Mouse (Mus musculus) midbrain, embryonic 12.5 days (tissue): ENCODE results near the gene Letm1. TPM values are rescaled to one million over a fixed set of nuclear protein-coding genes. Genes with fewer than 3 reads are reported as not detected.
A peak's percentile ranks its signal among the peaks of the same experiment; 100 is the strongest.

Experiments used
- ATAC-seq: fragments of 200-750 bp; cut with Nextera tagmentation; 2 replicates; pipeline ENCODE4 v1.8.0; 2017; ENCODE audit warnings: low read depth, moderate TSS enrichment, moderate library complexity; ENCODE audit not compliant: low FRiP score
- H3K27ac ChIP-seq: fragments of 300-500 bp; sonication (generic); replicated peaks from 2 replicates; pipeline ENCODE4 v1.5.1; 2016; ENCODE audit warnings: mild to moderate bottlenecking
- H3K27me3 ChIP-seq: fragments of 300-500 bp; sonication (generic); 2 replicates; pipeline ENCODE4 v1.6.1; 2016; ENCODE audit warnings: mild to moderate bottlenecking
- H3K36me3 ChIP-seq: fragments of 300-500 bp; sonication (generic); 2 replicates; pipeline ENCODE4 v1.6.1; 2016
- H3K4me1 ChIP-seq: fragments of 300-500 bp; sonication (generic); 2 replicates; pipeline ENCODE4 v1.6.1; 2016
- H3K4me2 ChIP-seq: fragments of 300-500 bp; sonication (generic); replicated peaks from 2 replicates; pipeline ENCODE4 v1.6.1; 2016; ENCODE audit warnings: mild to moderate bottlenecking, moderate library complexity
- H3K4me3 ChIP-seq: fragments of 300-500 bp; sonication (generic); 2 replicates; pipeline ENCODE4 v1.5.1; 2016; ENCODE audit warnings: mild to moderate bottlenecking
- H3K9ac ChIP-seq: fragments of 300-500 bp; sonication (generic); replicated peaks from 2 replicates; pipeline ENCODE4 v1.6.1; 2016; ENCODE audit warnings: mild to moderate bottlenecking, moderate library complexity
- H3K9me3 ChIP-seq: fragments of 300-500 bp; sonication (generic); 2 replicates; pipeline ENCODE4 v1.6.1; 2016; ENCODE audit warnings: mild to moderate bottlenecking
- WGBS: fragments of 180-500 bp; shearing (Covaris S2); methylation state at CpG from one replicate; pipeline ENCODE4 v1.1.7; 2016; 5-methylcytosine and 5-hydroxymethylcytosine counted together
- polyA plus RNA-seq: library from polyadenylated mRNA; unstranded; fragments of >200 nt; fragmentation: Nextera tagmentation; extraction: Ambion mirVana; gene quantifications from 2 replicates; pipeline ENCODE4 v1.2.1, GENCODE M21; 2016

The Letm1 gene
- polyA plus RNA-seq, 1 experiment from 2014 or later = 54.2 TPM

GRCm38 (mm10) chr5:33721541-33722265, 60.9 kb downstream of the Letm1 start, which contains the start of gene Fgfr3:
TSS of gene Fgfr3 (plus strand) at chr5:33721674.
- Histone ChIP-seq H3K9me3 (no peaks in the 10 kb centered on the region), H3K4me1 (peaks cover 66% of the 10 kb centered on the region), H3K9ac (peak within 1 kb of the TSS; percentile 78), H3K27ac (peak within 1 kb of the TSS; percentile 86), H3K4me3 (peak within 1 kb of the TSS; percentile 66), H3K27me3 (peaks cover 71% of the 10 kb centered on the region), H3K4me2 (peak within 1 kb of the TSS; percentile 75), H3K36me3 (0 out of 2 replicates have a peak, but pooled peaks cover 3% of the 10 kb centered on the region)
- WGBS = 1% methylated on average over 69 of the region's 73 CpGs
- ATAC-seq = peak; percentile 67

- Histone ChIP-seq H3K27ac (peak overlapping the region; percentile 86), H3K9me3 (no peaks in the 10 kb centered on the region), H3K27me3 (peaks cover 71% of the 10 kb centered on the region), H3K4me2 (peak overlapping the region; percentile 75), H3K4me3 (peak overlapping the region; percentile 66), H3K9ac (peak overlapping the region; percentile 78), H3K4me1 (peaks cover 59% of the 10 kb centered on the region), H3K36me3 (no peaks in the 10 kb centered on the region)
- WGBS = 12% methylated on average over 8 of the region's 8 CpGs
- no peak for ATAC-seq
Observed at GRCm38 (mm10) chr5:33720852-33721490, 61.6 kb downstream of the Letm1 start.

- H3K4me2 ChIP-seq = no peak overlapping the region
- 43% methylated on average over 5 of the region's 5 CpGs for WGBS
- no peak overlapping the region for H3K9ac ChIP-seq
- ATAC-seq = no peak
- H3K9me3 ChIP-seq = no peaks in the 10 kb centered on the region
- H3K27me3 ChIP-seq = peaks cover 70% of the 10 kb centered on the region
- no peak overlapping the region for H3K4me3 ChIP-seq
- H3K27ac ChIP-seq = no peak overlapping the region
- H3K4me1 ChIP-seq = peaks cover 37% of the 10 kb centered on the region
- H3K36me3 ChIP-seq = no peaks in the 10 kb centered on the region
Observed at GRCm38 (mm10) chr5:33718460-33718859, 64.2 kb downstream of the Letm1 start.

- H3K4me3 ChIP-seq = no peak overlapping the region
- H3K36me3 ChIP-seq = no peaks in the 10 kb centered on the region
- no peak overlapping the region for H3K4me2 ChIP-seq
- WGBS = 82% methylated on average over 6 of the region's 6 CpGs
- H3K27me3 ChIP-seq = peaks cover 86% of the 10 kb centered on the region
- H3K27ac ChIP-seq = no peak overlapping the region
- no peak for ATAC-seq
- no peak overlapping the region for H3K9ac ChIP-seq
- peaks cover 25% of the 10 kb centered on the region for H3K4me1 ChIP-seq
- H3K9me3 ChIP-seq = no peaks in the 10 kb centered on the region
Observed at GRCm38 (mm10) chr5:33716467-33716866, 66.2 kb downstream of the Letm1 start.

- H3K9me3 ChIP-seq = no peaks in the 10 kb centered on the region
- peaks cover 13% of the 10 kb centered on the region for H3K4me1 ChIP-seq
- no peak for ATAC-seq
- no peak overlapping the region for H3K9ac ChIP-seq
- no peak overlapping the region for H3K4me2 ChIP-seq
- H3K36me3 ChIP-seq = no peaks in the 10 kb centered on the region
- no peak overlapping the region for H3K27ac ChIP-seq
- H3K4me3 ChIP-seq = no peak overlapping the region
- WGBS = 46% methylated on average over 2 of the region's 2 CpGs
- H3K27me3 ChIP-seq = peaks cover 84% of the 10 kb centered on the region
Observed at GRCm38 (mm10) chr5:33715182-33715581, 67.4 kb downstream of the Letm1 start.

- no peaks in the 10 kb centered on the region for H3K9me3 ChIP-seq
- WGBS = 78% methylated on average over 2 of the region's 2 CpGs
- no peak for ATAC-seq
- no peaks in the 10 kb centered on the region for H3K36me3 ChIP-seq
- peaks cover 8% of the 10 kb centered on the region; the same call in 1 of the 2 replicates for H3K4me1 ChIP-seq
- H3K27me3 ChIP-seq = peaks cover 83% of the 10 kb centered on the region
- H3K9ac ChIP-seq = no peak overlapping the region
- H3K4me3 ChIP-seq = no peak overlapping the region
- H3K4me2 ChIP-seq = no peak overlapping the region
- H3K27ac ChIP-seq = no peak overlapping the region
Observed at GRCm38 (mm10) chr5:33712550-33712949, 70.1 kb downstream of the Letm1 start.

- no peak overlapping the region for H3K4me2 ChIP-seq
- H3K27ac ChIP-seq = no peak overlapping the region
- 18% methylated on average over 2 of the region's 2 CpGs for WGBS
- peaks cover 68% of the 10 kb centered on the region for H3K27me3 ChIP-seq
- H3K9me3 ChIP-seq = no peaks in the 10 kb centered on the region
- H3K9ac ChIP-seq = no peak overlapping the region
- H3K4me3 ChIP-seq = no peak overlapping the region
- H3K4me1 ChIP-seq = peaks cover 31% of the 10 kb centered on the region
- ATAC-seq = no peak
- H3K36me3 ChIP-seq = no peaks in the 10 kb centered on the region
Observed at GRCm38 (mm10) chr5:33709037-33709436, 73.6 kb downstream of the Letm1 start.

GRCm38 (mm10) chr5:33707163-33707562, 75.5 kb downstream of the Letm1 start:
- Histone ChIP-seq H3K9ac (no peak overlapping the region), H3K4me2 (no peak overlapping the region), H3K9me3 (no peaks in the 10 kb centered on the region), H3K27ac (no peak overlapping the region), H3K36me3 (no peaks in the 10 kb centered on the region), H3K4me3 (no peak overlapping the region), H3K27me3 (peaks cover 66% of the 10 kb centered on the region), H3K4me1 (peaks cover 41% of the 10 kb centered on the region)
- ATAC-seq = no peak
- 87% methylated on average over 4 of the region's 4 CpGs for WGBS

- Histone ChIP-seq H3K9me3 (no peaks in the 10 kb centered on the region), H3K9ac (no peak overlapping the region; the same call in 1 of the 2 replicates), H3K36me3 (no peaks in the 10 kb centered on the region), H3K4me1 (peaks cover 45% of the 10 kb centered on the region), H3K4me3 (no peak overlapping the region), H3K27me3 (peaks cover 70% of the 10 kb centered on the region), H3K27ac (peak overlapping the region; percentile 84), H3K4me2 (no peak overlapping the region)
- 100% methylated on average over 1 of the region's 1 CpGs for WGBS
- ATAC-seq = no peak
Observed at GRCm38 (mm10) chr5:33706350-33706629, 76.3 kb downstream of the Letm1 start.

GRCm38 (mm10) chr5:33705612-33706349, 76.8 kb downstream of the Letm1 start:
- Histone ChIP-seq H3K4me2 (peak overlapping the region; percentile 25), H3K36me3 (no peaks in the 10 kb centered on the region), H3K27ac (peak overlapping the region; percentile 84), H3K9me3 (no peaks in the 10 kb centered on the region), H3K4me1 (peaks cover 49% of the 10 kb centered on the region), H3K27me3 (peaks cover 73% of the 10 kb centered on the region), H3K4me3 (no peak overlapping the region), H3K9ac (no peak overlapping the region; the same call in 1 of the 2 replicates)
- 14% methylated on average over 9 of the region's 9 CpGs for WGBS
- ATAC-seq = no peak; the same call in 1 of the 2 replicates

GRCm38 (mm10) chr5:33704945-33705611, 77.5 kb downstream of the Letm1 start:
- 0 out of 2 replicates have a peak overlapping the region, but pooled peaks have one; percentile 21 for H3K9ac ChIP-seq
- H3K4me3 ChIP-seq = no peak overlapping the region
- ATAC-seq = peak; percentile 88
- peaks cover 56% of the 10 kb centered on the region for H3K4me1 ChIP-seq
- H3K27ac ChIP-seq = peak overlapping the region; percentile 84
- H3K36me3 ChIP-seq = no peaks in the 10 kb centered on the region
- no peaks in the 10 kb centered on the region for H3K9me3 ChIP-seq
- H3K27me3 ChIP-seq = peaks cover 73% of the 10 kb centered on the region
- H3K4me2 ChIP-seq = peak overlapping the region; percentile 25
- 2% methylated on average over 11 of the region's 11 CpGs for WGBS
